Mouse (Mus musculus): ENCODE data around the gene Traf3ip2. TPM values are rescaled to one million over a fixed set of nuclear protein-coding genes. Genes with fewer than 3 reads are reported as not detected.

Gene Traf3ip2
- polyA plus RNA-seq, 1 experiment: 2.8 TPM

- no peak for DNase-seq (ENCODE audit: extremely low spot score in 1 of 2, low spot score in 1 of 2)
Observed at GRCm38 (mm10) chr10:39599601-39600000, 13.1 kb upstream of the Traf3ip2 start.

- no peak for DNase-seq (ENCODE audit: extremely low spot score in 1 of 2, low spot score in 1 of 2)
Observed at GRCm38 (mm10) chr10:39600115-39600514, 12.6 kb upstream of the Traf3ip2 start.

DNA sequence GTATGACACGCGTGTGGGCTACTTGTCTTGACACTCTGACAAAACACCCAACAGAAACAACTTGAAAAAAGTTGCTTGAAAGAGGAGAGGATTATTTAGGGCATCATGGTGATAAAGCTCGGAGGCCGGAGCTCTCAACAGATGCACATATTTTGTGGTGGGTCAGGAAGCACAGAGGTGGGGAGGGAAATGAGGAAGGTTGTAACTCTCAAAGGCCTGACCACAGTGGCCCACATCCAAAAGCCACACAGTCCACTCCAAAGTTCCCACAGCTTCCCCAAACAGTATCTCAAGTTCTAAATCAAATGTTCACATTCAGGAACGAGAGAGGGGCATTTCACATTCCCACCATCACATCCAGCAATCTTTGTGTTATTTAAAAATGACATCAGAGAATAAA, 11.7 kb upstream of the Traf3ip2 start:
- no peak for DNase-seq (ENCODE audit: extremely low spot score in 1 of 2, low spot score in 1 of 2)

GRCm38 (mm10) chr10:39606434-39606833, 6.3 kb upstream of the Traf3ip2 start:
- DNase-seq (ENCODE audit: extremely low spot score in 1 of 2, low spot score in 1 of 2): no peak

DNA sequence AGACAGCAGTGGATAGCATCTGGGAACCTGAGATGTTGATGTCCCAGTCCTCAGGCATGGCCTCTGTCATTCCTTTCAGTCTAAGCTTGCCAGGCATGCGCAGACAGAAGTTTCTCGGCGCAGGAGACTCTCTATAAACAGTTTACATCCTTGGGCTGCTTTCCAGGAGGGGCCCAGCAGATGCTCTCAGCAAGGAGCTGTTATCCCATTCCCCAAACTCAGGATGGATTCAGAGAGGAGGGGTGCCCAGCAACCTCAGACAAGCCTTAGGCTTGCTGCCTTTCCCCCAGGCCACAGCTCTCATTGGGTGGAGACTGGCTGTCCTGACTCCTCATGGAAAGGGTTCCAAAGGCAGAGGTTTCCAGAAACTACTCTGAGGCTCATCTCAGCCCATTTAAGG, 1.5 kb upstream of the Traf3ip2 start:
- no peak for DNase-seq (ENCODE audit: extremely low spot score in 1 of 2, low spot score in 1 of 2)

GRCm38 (mm10) chr10:39612131-39612530, 603 bp upstream of the Traf3ip2 start:
- no peak for DNase-seq (ENCODE audit: extremely low spot score in 1 of 2, low spot score in 1 of 2)

DNA sequence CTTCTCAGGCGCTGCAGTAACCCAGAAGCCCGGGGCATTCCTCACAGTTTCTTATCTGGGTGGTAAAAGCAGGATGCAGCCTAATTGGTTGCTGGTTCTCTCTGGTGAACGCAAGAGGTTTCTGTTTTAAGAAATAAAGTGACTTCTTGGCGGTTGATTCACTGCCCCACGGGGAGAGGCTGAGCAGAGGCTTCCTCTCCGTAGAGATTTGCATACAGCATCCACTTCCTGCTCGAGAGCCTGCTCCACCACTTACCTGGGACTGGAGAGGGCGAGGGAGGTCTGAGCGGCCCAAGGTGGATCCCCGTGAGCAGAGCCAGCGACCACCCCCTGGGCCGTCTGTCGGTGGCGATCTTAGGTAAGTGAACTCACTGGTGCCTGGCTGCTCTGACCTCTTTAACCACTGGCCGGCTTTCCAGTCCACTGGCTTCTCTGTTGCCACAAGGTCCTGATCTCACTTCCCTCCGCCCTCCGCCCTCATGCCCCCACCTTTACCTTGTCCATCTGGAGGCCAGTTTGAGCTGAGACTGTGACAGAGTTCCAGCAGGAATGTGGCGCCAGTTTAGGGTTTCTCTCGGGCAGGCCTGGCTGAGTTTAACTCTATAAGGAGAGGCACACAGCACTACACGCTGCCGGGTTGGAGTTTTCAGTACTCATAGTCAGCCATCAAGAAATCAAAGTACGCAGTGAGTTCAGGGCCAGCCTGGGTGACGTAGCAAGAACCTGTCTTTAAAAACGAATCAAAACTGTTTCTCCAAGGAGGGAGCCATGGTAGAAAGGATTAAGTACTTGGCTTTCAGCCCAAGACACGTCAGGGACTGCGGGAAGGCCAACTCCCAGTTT, 476 bp downstream of the Traf3ip2 start:
- DNase-seq (ENCODE audit: extremely low spot score in 1 of 2, low spot score in 1 of 2): no peak

GRCm38 (mm10) chr10:39613973-39614372, 1.2 kb downstream of the Traf3ip2 start:
- no peak for DNase-seq (ENCODE audit: extremely low spot score in 1 of 2, low spot score in 1 of 2)

- peak in 1 of 2 experiments; percentile 26 for DNase-seq (ENCODE audit: extremely low spot score in 1 of 2, low spot score in 1 of 2)
Observed at GRCm38 (mm10) chr10:39614676-39615075, 1.9 kb downstream of the Traf3ip2 start.

DNA sequence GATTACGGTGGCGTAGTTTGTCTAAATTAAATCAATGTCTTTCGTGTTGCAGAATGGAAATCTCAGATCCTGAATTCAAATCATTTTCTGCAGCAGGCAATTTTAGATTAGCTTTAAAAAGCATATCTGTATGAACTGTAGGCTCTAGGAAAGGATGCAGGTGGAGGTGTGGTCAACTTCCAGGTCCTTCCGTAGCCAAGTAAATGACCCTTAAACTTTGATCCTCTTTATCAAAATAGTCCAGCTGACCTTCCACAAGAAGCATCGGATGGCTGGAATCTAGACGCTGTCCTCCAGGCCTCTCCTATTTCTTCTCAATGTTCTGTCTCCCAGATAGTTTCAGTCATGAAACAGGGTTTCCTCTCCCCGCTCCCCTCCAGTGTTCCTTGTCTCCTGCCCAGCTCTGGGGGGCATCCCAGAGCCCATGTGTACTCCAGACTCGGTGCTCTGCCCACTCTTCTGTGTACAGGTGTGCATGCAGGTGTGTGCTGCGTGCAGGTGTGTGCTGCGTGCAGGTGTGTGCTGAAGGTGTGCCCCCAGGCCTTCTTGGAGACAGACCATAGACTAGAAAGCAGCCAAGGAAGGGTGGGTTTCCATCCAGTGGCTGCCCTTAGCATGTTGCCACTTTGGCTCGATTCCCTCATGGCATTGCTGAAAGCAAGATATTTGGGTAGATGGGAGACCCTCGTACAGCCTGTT, 2.9 kb downstream of the Traf3ip2 start:
- no peak for DNase-seq (ENCODE audit: extremely low spot score in 1 of 2, low spot score in 1 of 2)

GRCm38 (mm10) chr10:39616230-39616590, 3.5 kb downstream of the Traf3ip2 start:
- DNase-seq (ENCODE audit: extremely low spot score in 1 of 2, low spot score in 1 of 2): no peak

DNA sequence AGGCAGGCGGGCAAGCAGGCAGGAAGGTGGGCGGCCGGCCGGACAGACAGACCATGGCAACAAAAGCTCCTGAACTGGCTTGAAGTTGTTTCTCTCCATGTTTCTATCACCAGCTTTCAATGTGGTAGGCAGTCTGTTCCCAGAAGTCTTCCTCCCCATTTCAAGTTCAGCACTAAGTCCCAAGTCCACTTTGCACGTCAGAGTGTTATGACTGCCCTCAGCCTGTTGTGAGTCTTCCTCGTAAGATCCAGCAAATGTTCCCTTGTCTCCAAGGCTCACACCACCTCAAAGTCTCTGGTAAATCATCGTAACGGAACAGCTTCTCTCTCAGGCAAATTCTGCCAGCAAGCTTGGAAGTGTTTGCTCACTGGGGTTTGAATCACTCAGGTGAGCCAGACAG, 3.9 kb downstream of the Traf3ip2 start:
- no peak for DNase-seq (ENCODE audit: extremely low spot score in 1 of 2, low spot score in 1 of 2)

- DNase-seq (ENCODE audit: extremely low spot score in 1 of 2, low spot score in 1 of 2): no peak
Observed at GRCm38 (mm10) chr10:39618431-39618830, 5.7 kb downstream of the Traf3ip2 start.

DNA sequence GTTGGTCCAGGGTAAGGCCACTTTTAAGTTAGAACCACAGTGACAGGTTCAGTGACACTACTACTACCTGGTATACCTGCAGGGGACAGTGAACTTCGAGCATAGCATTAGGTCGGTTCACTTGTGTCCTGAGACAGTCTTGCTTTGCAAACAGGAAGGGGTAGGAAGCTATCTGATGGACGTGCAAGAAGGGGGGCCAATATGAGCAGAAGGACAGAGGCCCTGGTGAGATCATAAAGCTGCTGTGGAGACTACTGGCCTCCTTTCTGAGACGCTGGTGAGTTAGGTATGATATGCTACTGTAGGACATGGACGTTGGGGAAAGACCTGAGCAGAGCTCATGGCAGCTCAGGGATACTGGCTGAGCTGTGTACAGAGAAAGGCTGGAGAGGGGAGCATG, 7.9 kb downstream of the Traf3ip2 start:
- no peak for DNase-seq (ENCODE audit: extremely low spot score in 1 of 2, low spot score in 1 of 2)

DNA sequence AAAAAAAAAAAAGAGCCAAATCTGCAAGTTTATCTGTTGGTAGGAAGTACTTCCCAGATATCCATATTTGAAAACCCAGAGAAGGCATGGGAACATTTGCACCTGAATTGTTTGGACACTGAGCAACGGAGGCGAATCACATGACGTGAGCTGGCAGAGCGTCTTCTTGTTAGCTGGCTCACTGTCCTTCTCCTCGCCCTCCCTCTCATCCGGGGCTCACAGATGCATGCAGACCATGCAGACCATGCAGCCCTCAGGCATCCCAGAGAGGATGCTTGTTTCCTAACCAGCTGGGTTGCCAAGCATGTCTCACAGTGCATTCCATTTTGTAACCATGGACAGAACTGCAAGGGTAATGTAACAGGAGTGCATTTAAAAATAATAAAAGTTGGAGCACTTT, 11.1 kb downstream of the Traf3ip2 start:
- DNase-seq (ENCODE audit: extremely low spot score in 1 of 2, low spot score in 1 of 2): no peak

GRCm38 (mm10) chr10:39624837-39625625, 12.3 kb downstream of the Traf3ip2 start:
- DNase-seq (ENCODE audit: extremely low spot score in 1 of 2, low spot score in 1 of 2): no peak

DNA sequence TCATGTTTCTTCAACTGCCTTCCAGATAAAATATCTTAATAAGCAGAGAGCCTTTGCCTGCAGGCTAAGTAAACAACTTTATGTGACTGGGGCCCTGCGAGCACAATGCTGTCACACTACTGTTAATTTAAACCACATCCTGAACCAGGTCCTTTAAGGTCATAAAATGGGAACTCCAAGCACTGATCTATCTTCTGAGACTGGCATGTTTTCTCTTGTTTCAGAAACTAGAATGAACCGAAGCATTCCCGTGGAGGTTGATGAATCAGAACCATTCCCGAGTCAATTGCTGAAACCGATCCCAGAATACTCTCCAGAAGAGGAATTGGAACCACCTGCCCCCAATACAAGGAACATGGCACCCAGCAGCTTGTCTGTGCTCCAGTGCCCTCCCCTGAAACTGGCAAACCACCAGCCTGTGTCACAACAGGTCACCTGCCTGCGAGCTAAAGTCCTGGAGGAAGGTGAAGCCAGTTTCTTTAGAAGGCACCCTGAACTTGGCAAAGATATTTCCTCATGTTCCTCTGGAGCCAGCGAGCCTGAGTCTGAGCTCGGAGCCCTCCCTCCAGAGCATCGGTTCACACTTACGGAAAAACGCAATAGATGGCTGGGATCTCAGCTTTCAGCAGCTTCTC, 13.0 kb downstream of the Traf3ip2 start:
- DNase-seq (ENCODE audit: extremely low spot score in 1 of 2, low spot score in 1 of 2): no peak

- DNase-seq (ENCODE audit: extremely low spot score in 1 of 2, low spot score in 1 of 2): no peak
Observed at GRCm38 (mm10) chr10:39626376-39626775, 13.6 kb downstream of the Traf3ip2 start.

GRCm38 (mm10) chr10:39628799-39629517, 16.2 kb downstream of the Traf3ip2 start:
- DNase-seq (ENCODE audit: extremely low spot score in 1 of 2, low spot score in 1 of 2): no peak

Measured in frontal cortex, adult 2 months (tissue).